Mouse (Mus musculus) thymus, postnatal 25 days (tissue): ENCODE data around the gene Ddost.

Experiments
- DNase-seq: peaks from one replicate; pipeline ENCODE4 v3.0.0; 2022

Ddost gene

GRCm38 (mm10) chr4:138341393-138341792, 36.9 kb downstream of the Ddost start:
- DNase-seq: no peak

GRCm38 (mm10) chr4:138342048-138342447, 37.5 kb downstream of the Ddost start:
- DNase-seq: no peak

GRCm38 (mm10) chr4:138342778-138343177, 38.2 kb downstream of the Ddost start:
- DNase-seq: no peak

GRCm38 (mm10) chr4:138343341-138343837, 38.9 kb downstream of the Ddost start:
- no peak for DNase-seq

- DNase-seq: no peak
These were observed 40.5 kb downstream of the Ddost start for GRCm38 (mm10) chr4:138344891-138345545.

- no peak for DNase-seq
These were observed 42.8 kb downstream of the Ddost start for GRCm38 (mm10) chr4:138347280-138347679.

GRCm38 (mm10) chr4:138348716-138349115, 44.2 kb downstream of the Ddost start:
- DNase-seq: no peak

GRCm38 (mm10) chr4:138351821-138352220, 47.3 kb downstream of the Ddost start:
- no peak for DNase-seq

GRCm38 (mm10) chr4:138352692-138353091, 48.2 kb downstream of the Ddost start:
- no peak for DNase-seq

GRCm38 (mm10) chr4:138353438-138354171, 49.1 kb downstream of the Ddost start:
- DNase-seq: no peak

GRCm38 (mm10) chr4:138355496-138355895, 51.0 kb downstream of the Ddost start:
- DNase-seq: no peak

- no peak for DNase-seq
These were observed 51.6 kb downstream of the Ddost start for GRCm38 (mm10) chr4:138356141-138356540.

- no peak for DNase-seq
These were observed 52.0 kb downstream of the Ddost start for GRCm38 (mm10) chr4:138356551-138356950.

- DNase-seq: no peak
These were observed 53.6 kb downstream of the Ddost start for GRCm38 (mm10) chr4:138358176-138358575.

- DNase-seq: no peak
These were observed 56.9 kb downstream of the Ddost start for GRCm38 (mm10) chr4:138361370-138361821.
